Mouse (Mus musculus) kidney, adult 2 months (tissue): ENCODE results near the gene Dscam.

Experiments
- CTCF ChIP-seq: fragments of 200-500 bp; conservative IDR thresholded peaks from 2 replicates; pipeline ENCODE4 v1.5.1; 2011; ENCODE audit warnings: low read depth, mild to moderate bottlenecking, control low read depth, low read length, moderate library complexity, mixed read lengths; ENCODE audit not compliant: insufficient read depth, insufficient read length
- POLR2A ChIP-seq: fragments of 200-500 bp; IDR thresholded peaks from one replicate; pipeline ENCODE4 v1.6.1; 2011; ENCODE audit warnings: low read depth, low read length, control low read depth

DNA sequence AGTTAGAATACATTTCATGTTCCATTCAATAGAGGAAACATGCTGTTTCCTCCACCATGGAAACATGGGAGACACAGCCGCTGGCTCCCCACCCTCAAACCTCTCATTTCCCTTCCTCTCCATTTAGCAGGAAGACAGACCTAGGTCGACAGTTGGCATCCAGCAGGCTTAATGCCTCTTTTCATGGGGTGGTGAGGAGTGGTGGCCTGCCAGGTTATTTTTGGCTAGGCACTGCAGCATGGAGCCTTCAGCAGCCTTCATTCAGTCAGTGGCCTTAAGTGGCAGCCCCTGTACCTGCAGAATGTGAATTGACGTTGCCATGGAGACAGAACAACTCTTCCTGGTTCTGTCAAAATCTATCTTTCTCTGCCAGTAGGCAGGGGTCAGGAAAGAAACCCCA, 243.6 kb downstream of the Dscam start:
- TF ChIP-seq POLR2A: no peak
- TF ChIP-seq CTCF: no peak
